Comparison of ENCODE assay signal across 16 mouse cellular contexts in the genomic region with DNA sequence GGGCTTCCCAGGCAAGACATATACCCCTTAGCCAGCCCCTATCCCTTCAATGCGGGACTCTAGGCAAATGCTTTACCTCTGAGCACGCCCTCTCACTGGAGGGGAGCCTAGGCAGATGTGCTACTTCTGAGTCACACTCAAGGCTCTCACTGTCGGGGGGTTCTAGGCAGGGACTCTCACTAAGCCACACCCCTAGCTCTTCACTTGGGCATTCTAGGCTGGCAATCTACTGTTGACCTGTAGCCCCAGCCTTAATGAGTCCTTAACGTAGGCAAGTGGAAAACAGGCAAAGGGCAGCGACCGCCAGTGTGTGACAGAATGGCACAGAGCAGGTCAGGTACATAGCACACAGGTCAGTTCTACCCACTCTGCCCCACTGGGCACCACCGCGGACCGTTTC. TPM values are rescaled to one million over a fixed set of nuclear protein-coding genes. Genes with fewer than 3 reads are reported as not detected.
A peak's percentile ranks its signal among the peaks of the same experiment; 100 is the strongest.
DNase-seq lines count a peak whose midpoint lies in the region; ATAC-seq and TF ChIP-seq lines count a peak whose summit lies in the region.
"Had no signal": no experiment of that assay in that cellular context is flagged by ENCODE, and none has a peak within 500 bp of the region (broad histone marks: within the 10 kb centered on the region; RNA-seq: fewer than 3 reads in every experiment).

No protein-coding gene starts in this region.

- H3K27ac ChIP-seq in embryonic facial prominence, embryonic 13.5 days: no peak overlapping the region
- H3K27ac ChIP-seq in hindbrain, embryonic 14.5 days: peak overlapping the region; percentile 86; the same call in 1 of the 2 replicates
- H3K27ac ChIP-seq in midbrain, embryonic 16.5 days (ENCODE audit: low read length): peak overlapping the region; percentile 93; the same call in 1 of the 2 replicates
- H3K27ac ChIP-seq in intestine, embryonic 16.5 days (ENCODE audit: low read length): no peak overlapping the region
- no peak overlapping the region for H3K27ac ChIP-seq in heart, adult 2 months
- H3K27ac ChIP-seq: heart, embryonic 15.5 days; liver, embryonic 13.5 days had no signal

- ATAC-seq in embryonic facial prominence, embryonic 13.5 days (ENCODE audit: insufficient number of reproducible peaks, insufficient read depth, low FRiP score, low TSS enrichment, low read depth): no peak
- no peak for ATAC-seq in hindbrain, embryonic 14.5 days (ENCODE audit: low FRiP score)
- peak; percentile 19 for ATAC-seq in midbrain, embryonic 16.5 days
- no peak for ATAC-seq in intestine, embryonic 16.5 days

- H3K36me3 ChIP-seq in embryonic facial prominence, embryonic 13.5 days: no peaks in the 10 kb centered on the region
- H3K36me3 ChIP-seq in hindbrain, embryonic 14.5 days (replicated peaks; ENCODE audit: control insufficient read depth, insufficient read depth): no peaks in the 10 kb centered on the region
- H3K36me3 ChIP-seq in midbrain, embryonic 16.5 days (ENCODE audit: control insufficient read depth, insufficient read depth, low read length): no peaks in the 10 kb centered on the region
- H3K36me3 ChIP-seq in intestine, embryonic 16.5 days (ENCODE audit: control insufficient read depth, insufficient read depth, low read length): no peaks in the 10 kb centered on the region
- no peaks in the 10 kb centered on the region for H3K36me3 ChIP-seq in heart, adult 2 months (ENCODE audit: control insufficient read depth, insufficient read depth, low read length)
- H3K36me3 ChIP-seq: heart, embryonic 15.5 days; liver, embryonic 13.5 days had no signal

- TF ChIP-seq POLR2A in heart, adult 2 months (IDR thresholded peaks at IDR 0.05; ENCODE audit: insufficient read depth, low read depth, low read length): no peak

- H3K4me1 ChIP-seq in embryonic facial prominence, embryonic 13.5 days: peaks cover 5% of the 10 kb centered on the region; the same call in 1 of the 2 replicates
- H3K4me1 ChIP-seq in hindbrain, embryonic 14.5 days (replicated peaks; ENCODE audit: control insufficient read depth, insufficient read depth, low read length): peaks cover 11% of the 10 kb centered on the region
- peaks cover 18% of the 10 kb centered on the region for H3K4me1 ChIP-seq in midbrain, embryonic 16.5 days (ENCODE audit: control insufficient read depth, insufficient read depth, low read length)
- H3K4me1 ChIP-seq in intestine, embryonic 16.5 days (ENCODE audit: control insufficient read depth, insufficient read depth, low read length): 0 out of 2 replicates have a peak, but pooled peaks cover 2% of the 10 kb centered on the region
- no peaks in the 10 kb centered on the region for H3K4me1 ChIP-seq in heart, adult 2 months (ENCODE audit: control insufficient read depth, insufficient read depth, low read length)
- H3K4me1 ChIP-seq: liver, embryonic 13.5 days had no signal

- no peak overlapping the region for H3K4me3 ChIP-seq in embryonic facial prominence, embryonic 13.5 days
- peak overlapping the region; percentile 64 for H3K4me3 ChIP-seq in hindbrain, embryonic 14.5 days (replicated peaks; ENCODE audit: low read length)
- peak overlapping the region; percentile 89; the same call in 1 of the 2 replicates for H3K4me3 ChIP-seq in midbrain, embryonic 16.5 days (ENCODE audit: low read depth, low read length)
- no peak overlapping the region for H3K4me3 ChIP-seq in intestine, embryonic 16.5 days (ENCODE audit: low read length)
- no peak overlapping the region for H3K4me3 ChIP-seq in heart, adult 2 months

- no peak overlapping the region for H3K9ac ChIP-seq in embryonic facial prominence, embryonic 13.5 days
- no peak overlapping the region; the same call in 1 of the 2 replicates for H3K9ac ChIP-seq in hindbrain, embryonic 14.5 days
- no peak overlapping the region; the same call in 1 of the 2 replicates for H3K9ac ChIP-seq in midbrain, embryonic 16.5 days (ENCODE audit: low read depth, low read length)
- H3K9ac ChIP-seq in intestine, embryonic 16.5 days (ENCODE audit: low read depth, low read length): no peak overlapping the region
- H3K9ac ChIP-seq in heart, adult 2 months (ENCODE audit: low read depth, low read length): no peak overlapping the region
- H3K9ac ChIP-seq: heart, embryonic 15.5 days; liver, embryonic 13.5 days had no signal

- DNase-seq in cerebellum, adult 11-12 months: peak; percentile 53
- DNase-seq in cerebellum, postnatal 36 days: no peak
- DNase-seq in hindbrain, embryonic 14.5 days (ENCODE audit: low spot score): no peak
- DNase-seq in adrenal gland, adult 18-20 months (ENCODE audit: low spot score in 2 of 2): no peak
- DNase-seq in heart, adult 2 months: no peak
- DNase-seq: liver, embryonic 13.5 days had no signal

- peak overlapping the region; percentile 76; the same call in 1 of the 2 replicates for H3K4me2 ChIP-seq in embryonic facial prominence, embryonic 13.5 days
- H3K4me2 ChIP-seq in hindbrain, embryonic 14.5 days (replicated peaks): peak overlapping the region; percentile 76
- H3K4me2 ChIP-seq in midbrain, embryonic 16.5 days (ENCODE audit: low read length): peak overlapping the region; percentile 78; the same call in 1 of the 2 replicates
- no peak overlapping the region for H3K4me2 ChIP-seq in intestine, embryonic 16.5 days (ENCODE audit: low read depth, low read length)

- no peaks in the 10 kb centered on the region for H3K9me3 ChIP-seq in embryonic facial prominence, embryonic 13.5 days
- H3K9me3 ChIP-seq in hindbrain, embryonic 14.5 days (ENCODE audit: control insufficient read depth, low read length): no peaks in the 10 kb centered on the region
- no peaks in the 10 kb centered on the region for H3K9me3 ChIP-seq in midbrain, embryonic 16.5 days (replicated peaks; ENCODE audit: control insufficient read depth, low read length, poor library complexity, severe bottlenecking)
- no peaks in the 10 kb centered on the region for H3K9me3 ChIP-seq in intestine, embryonic 16.5 days (ENCODE audit: control insufficient read depth, low read length)
- H3K9me3 ChIP-seq: heart, embryonic 15.5 days; liver, embryonic 13.5 days had no signal

- WGBS in embryonic facial prominence, embryonic 13.5 days: 68% methylated on average over 9 of the region's 9 CpGs
- WGBS in hindbrain, embryonic 14.5 days: 66% methylated on average over 9 of the region's 9 CpGs
- WGBS in midbrain, embryonic 16.5 days: 66% methylated on average over 9 of the region's 9 CpGs
- 64% methylated on average over 9 of the region's 9 CpGs for WGBS in intestine, embryonic 16.5 days
- 57% methylated on average over 9 of the region's 9 CpGs for WGBS in heart, adult 2 months

- H3K27me3 ChIP-seq in embryonic facial prominence, embryonic 13.5 days: peaks cover 12% of the 10 kb centered on the region
- peaks cover 8% of the 10 kb centered on the region; the same call in 1 of the 2 replicates for H3K27me3 ChIP-seq in hindbrain, embryonic 14.5 days (ENCODE audit: control insufficient read depth, insufficient read depth, low read length)
- H3K27me3 ChIP-seq in midbrain, embryonic 16.5 days (ENCODE audit: control insufficient read depth, insufficient read depth, low read depth, low read length): no peaks in the 10 kb centered on the region
- H3K27me3 ChIP-seq in intestine, embryonic 16.5 days (replicated peaks; ENCODE audit: control insufficient read depth, insufficient read depth, low read length): peaks cover 10% of the 10 kb centered on the region
- peaks cover 3% of the 10 kb centered on the region; the same call in 1 of the 2 replicates for H3K27me3 ChIP-seq in heart, adult 2 months (ENCODE audit: control insufficient read depth, insufficient read depth, low read length)

- no peak for TF ChIP-seq EP300 in heart, adult 2 months (IDR thresholded peaks at IDR 0.05; ENCODE audit: insufficient read depth, low read depth, low read length)

- H3K79me2 ChIP-seq in heart, adult 2 months (replicated peaks; ENCODE audit: control insufficient read depth, insufficient read depth, low read length): no peaks in the 10 kb centered on the region

- intact Hi-C loops in heart, adult 2 months (cut with DNase I): no loop called here

- no peak for TF ChIP-seq CTCF in heart, adult 2 months (IDR thresholded peaks at IDR 0.05)

RNA-seq across cellular contexts. Expression of gene Iglon5, which starts 1.0 kb away (rescaled TPM):
- 1.6 and 1.8 TPM in 2 replicates for polyA plus RNA-seq in embryonic facial prominence, embryonic 13.5 days (2015; fragmentation: Nextera tagmentation; extraction: Ambion mirVana)
- polyA plus RNA-seq in hindbrain, embryonic 14.5 days (2014; fragmentation: Nextera tagmentation; extraction: Ambion mirVana): 10.0 and 11.1 TPM in 2 replicates
- 7.1 and 7.7 TPM in 2 replicates for polyA plus RNA-seq in midbrain, embryonic 16.5 days (2015; fragmentation: Nextera tagmentation; extraction: Ambion mirVana)
- 1 to 10 TPM; 1.3 to 1.5 TPM for total RNA-seq in adrenal gland, adult 18-20 months (2021)
- polyA plus RNA-seq in intestine, embryonic 16.5 days (2015; fragmentation: Nextera tagmentation; extraction: Ambion mirVana): 0.33 and 0.38 TPM in 2 replicates
- under 1 TPM; 0.14 to 0.16 TPM for total RNA-seq in heart, adult 2 months (2021)
- 0.56 and 0.78 TPM in 2 replicates for polyA plus RNA-seq in heart, adult 2 months (2012; rRNA removed)
- total RNA-seq: monocyte, adult 5-6 weeks had no signal
- polyA plus RNA-seq: heart, embryonic 15.5 days; liver, embryonic 13.5 days had no signal

RNA-seq across cellular contexts. Expression of gene 4931406B18Rik, which starts 14.9 kb away (rescaled TPM):
- polyA plus RNA-seq in embryonic facial prominence, embryonic 13.5 days (2015; fragmentation: Nextera tagmentation; extraction: Ambion mirVana): not detected in 2 replicates
- 0.31 TPM in 1 of 2 replicates, not detected in the other for polyA plus RNA-seq in hindbrain, embryonic 14.5 days (2014; fragmentation: Nextera tagmentation; extraction: Ambion mirVana)
- polyA plus RNA-seq in midbrain, embryonic 16.5 days (2015; fragmentation: Nextera tagmentation; extraction: Ambion mirVana): not detected in 2 replicates
- not detected for total RNA-seq in adrenal gland, adult 18-20 months (2021)
- polyA plus RNA-seq in intestine, embryonic 16.5 days (2015; fragmentation: Nextera tagmentation; extraction: Ambion mirVana): not detected in 2 replicates
- not detected for total RNA-seq in heart, adult 2 months (2021)
- polyA plus RNA-seq in heart, adult 2 months (2012; rRNA removed): not detected in 2 replicates
- total RNA-seq: left cerebral cortex, adult 2 months; monocyte, adult 5-6 weeks had no signal
- polyA plus RNA-seq: cerebellum, adult 2 months; gonadal fat pad, adult 2 months; heart, embryonic 15.5 days; intestine, postnatal 0 days; liver, embryonic 13.5 days; spleen, adult 2 months had no signal

RNA-seq across cellular contexts. Expression of gene Vsig10l, which starts 27.9 kb away (rescaled TPM):
- polyA plus RNA-seq in embryonic facial prominence, embryonic 13.5 days (2015; fragmentation: Nextera tagmentation; extraction: Ambion mirVana): 4.4 and 5.8 TPM in 2 replicates
- polyA plus RNA-seq in hindbrain, embryonic 14.5 days (2014; fragmentation: Nextera tagmentation; extraction: Ambion mirVana): 15.6 and 17.8 TPM in 2 replicates
- polyA plus RNA-seq in midbrain, embryonic 16.5 days (2015; fragmentation: Nextera tagmentation; extraction: Ambion mirVana): 15.5 and 15.7 TPM in 2 replicates
- 1 to 10 TPM; 1.6 to 4.2 TPM for total RNA-seq in adrenal gland, adult 18-20 months (2021)
- 2.7 and 2.8 TPM in 2 replicates for polyA plus RNA-seq in intestine, embryonic 16.5 days (2015; fragmentation: Nextera tagmentation; extraction: Ambion mirVana)
- total RNA-seq in heart, adult 2 months (2021): 1 to 10 TPM; 1.0 to 1.1 TPM
- 3.0 TPM in 2 replicates for polyA plus RNA-seq in heart, adult 2 months (2012; rRNA removed)

RNA-seq across cellular contexts. Expression of gene Gm45233, which starts 46.9 kb away (rescaled TPM):
- 0.86 and 1.1 TPM in 2 replicates for polyA plus RNA-seq in embryonic facial prominence, embryonic 13.5 days (2015; fragmentation: Nextera tagmentation; extraction: Ambion mirVana)
- 0.62 TPM in 1 of 2 replicates, not detected in the other for polyA plus RNA-seq in hindbrain, embryonic 14.5 days (2014; fragmentation: Nextera tagmentation; extraction: Ambion mirVana)
- polyA plus RNA-seq in midbrain, embryonic 16.5 days (2015; fragmentation: Nextera tagmentation; extraction: Ambion mirVana): 0.36 and 1.2 TPM in 2 replicates
- under 1 TPM in 1 of 2 experiments, not detected in 1; 0.43 TPM for total RNA-seq in adrenal gland, adult 18-20 months (2021)
- polyA plus RNA-seq in intestine, embryonic 16.5 days (2015; fragmentation: Nextera tagmentation; extraction: Ambion mirVana): 0.20 and 0.32 TPM in 2 replicates
- total RNA-seq in heart, adult 2 months (2021): under 1 TPM; 0.73 to 0.82 TPM
- polyA plus RNA-seq in heart, adult 2 months (2012; rRNA removed): 2.2 and 4.7 TPM in 2 replicates
- total RNA-seq: monocyte, adult 5-6 weeks had no signal
- polyA plus RNA-seq: liver, embryonic 13.5 days; spleen, adult 2 months had no signal

RNA-seq across cellular contexts. Expression of gene Etfb, which starts 47.0 kb away (rescaled TPM):
- 255 and 265 TPM in 2 replicates for polyA plus RNA-seq in embryonic facial prominence, embryonic 13.5 days (2015; fragmentation: Nextera tagmentation; extraction: Ambion mirVana)
- polyA plus RNA-seq in hindbrain, embryonic 14.5 days (2014; fragmentation: Nextera tagmentation; extraction: Ambion mirVana): 122 and 144 TPM in 2 replicates
- polyA plus RNA-seq in midbrain, embryonic 16.5 days (2015; fragmentation: Nextera tagmentation; extraction: Ambion mirVana): 96.3 and 105 TPM in 2 replicates
- total RNA-seq in adrenal gland, adult 18-20 months (2021): 100 to 1,000 TPM; 440 to 834 TPM
- 551 and 568 TPM in 2 replicates for polyA plus RNA-seq in intestine, embryonic 16.5 days (2015; fragmentation: Nextera tagmentation; extraction: Ambion mirVana)
- total RNA-seq in heart, adult 2 months (2021): 1,000 to 10,000 TPM; 1,250 to 1,384 TPM
- polyA plus RNA-seq in heart, adult 2 months (2012; rRNA removed): 731 and 1,097 TPM in 2 replicates

Comparison
In these comparisons a context has a peak if more than half of its experiments do, and no peak if none do; other contexts are left out.
1. H3K27ac ChIP-seq: peak in hindbrain, embryonic 14.5 days (single experiment) and midbrain, embryonic 16.5 days (single experiment); none in embryonic facial prominence, embryonic 13.5 days (single experiment), intestine, embryonic 16.5 days (single experiment) and heart, adult 2 months (single experiment).
2. H3K4me3 ChIP-seq: peak in hindbrain, embryonic 14.5 days (single experiment) and midbrain, embryonic 16.5 days (single experiment); none in embryonic facial prominence, embryonic 13.5 days (single experiment), intestine, embryonic 16.5 days (single experiment) and heart, adult 2 months (single experiment).